Mouse (Mus musculus) left cerebral cortex, postnatal 10 days (tissue): ENCODE results near the gene Eng. TPM values are rescaled to one million over a fixed set of nuclear protein-coding genes. Genes with fewer than 3 reads are reported as not detected.

Experiments
- DNase-seq, 2 experiments: peaks; one replicate each; pipeline ENCODE4 v3.0.0; 2021 to 2022; ENCODE audit warnings: low spot score in 2 of 2, mixed read lengths in 1 of 2; ENCODE audit errors: extremely low spot score in 1 of 2
- intact Hi-C: fragments of 180-260 bp; cut with DNase I; formaldehyde crosslinking; loops from one replicate; pipeline ENCODE4 v1.15.1; 2025
- total RNA-seq, 2 experiments: library from RNA; stranded (reverse); gene quantifications; 2 replicates each; pipeline ENCODE4 v1.2.3; 2021

The Eng gene
- total RNA-seq, 2 experiments from 2014 or later, result 24.9 to 25.2 TPM

GRCm38 (mm10) chr2:32637778-32638281 is 8.6 kb upstream of the Eng start:
- intact Hi-C loops, result no loop called here
- DNase-seq, result peak in 1 of 2 experiments; percentile 87

- DNase-seq, result no peak
- intact Hi-C loops, result no loop called here
Measured at GRCm38 (mm10) chr2:32639632-32640031, 6.8 kb upstream of the Eng start.

GRCm38 (mm10) chr2:32640550-32641051 is 5.8 kb upstream of the Eng start:
- intact Hi-C loops, result no loop called here

GRCm38 (mm10) chr2:32641810-32642209 is 4.6 kb upstream of the Eng start:
- DNase-seq, result no peak
- intact Hi-C loops, result no loop called here

More at GRCm38 (mm10) chr2:32640550-32641051, 5.8 kb upstream of the Eng start:
- DNase-seq, result no peak

- peak in 1 of 2 experiments; percentile 84 for DNase-seq
- intact Hi-C loops, result no loop called here
Measured at GRCm38 (mm10) chr2:32642813-32643212, 3.6 kb upstream of the Eng start.

- intact Hi-C loops, result no loop called here
- DNase-seq, result no peak
Measured at GRCm38 (mm10) chr2:32644083-32644482, 2.3 kb upstream of the Eng start.

GRCm38 (mm10) chr2:32644799-32645475 is 1.5 kb upstream of the Eng start:
- no peak for DNase-seq
- intact Hi-C loops, result no loop called here

- intact Hi-C loops, result no loop called here
- no peak for DNase-seq
Measured at GRCm38 (mm10) chr2:32645647-32646046, 748 bp upstream of the Eng start.

- DNase-seq, result no peak
- intact Hi-C loops, result no loop called here
Measured at GRCm38 (mm10) chr2:32647366-32647765, 971 bp downstream of the Eng start.

- intact Hi-C loops, result no loop called here
- no peak for DNase-seq
Measured at GRCm38 (mm10) chr2:32653764-32654163, 7.4 kb downstream of the Eng start.

- no peak for DNase-seq
- intact Hi-C loops, result no loop called here
Measured at GRCm38 (mm10) chr2:32654743-32655393, 8.5 kb downstream of the Eng start.

- intact Hi-C loops, result no loop called here
- DNase-seq, result no peak
Measured at GRCm38 (mm10) chr2:32655394-32655744, 9.0 kb downstream of the Eng start.

- peak in 1 of 2 experiments; percentile 88 for DNase-seq
Measured at GRCm38 (mm10) chr2:32655826-32656225, 9.4 kb downstream of the Eng start.

GRCm38 (mm10) chr2:32658873-32659272 is 12.5 kb downstream of the Eng start:
- intact Hi-C loops, result no loop called here
- no peak for DNase-seq

More at GRCm38 (mm10) chr2:32655826-32656225, 9.4 kb downstream of the Eng start:
- intact Hi-C loops, result no loop called here

GRCm38 (mm10) chr2:32661509-32662107 is 15.2 kb downstream of the Eng start:
- DNase-seq, result no peak
- intact Hi-C loops, result no loop called here

GRCm38 (mm10) chr2:32662291-32662690 is 15.9 kb downstream of the Eng start:
- intact Hi-C loops, result no loop called here
- DNase-seq, result no peak

- DNase-seq, result no peak
- intact Hi-C loops, result no loop called here
Measured at GRCm38 (mm10) chr2:32665345-32665744, 18.9 kb downstream of the Eng start.

GRCm38 (mm10) chr2:32665853-32666252 is 19.5 kb downstream of the Eng start:
- no peak for DNase-seq
- intact Hi-C loops, result no loop called here

- DNase-seq, result no peak
Measured at GRCm38 (mm10) chr2:32667775-32668174, 21.4 kb downstream of the Eng start.

GRCm38 (mm10) chr2:32668176-32668575 is 21.8 kb downstream of the Eng start:
- intact Hi-C loops, result no loop called here
- DNase-seq, result no peak

More at GRCm38 (mm10) chr2:32667775-32668174, 21.4 kb downstream of the Eng start:
- intact Hi-C loops, result no loop called here
